Comparison of ENCODE assay signal across 8 mouse cellular contexts in genomic region chr2:38926145-38926891, GRCm38 (mm10). TPM values are rescaled to one million over a fixed set of nuclear protein-coding genes. Genes with fewer than 3 reads are reported as not detected.
DNase-seq lines count a peak whose midpoint lies in the region; ATAC-seq and TF ChIP-seq lines count a peak whose summit lies in the region.

No protein-coding gene starts in this region.

- H3K36me3 ChIP-seq in embryonic facial prominence, embryonic 13.5 days = no peaks in the 10 kb centered on the region
- H3K36me3 ChIP-seq in heart, adult 2 months (ENCODE audit: control insufficient read depth, insufficient read depth, low read length) = no peaks in the 10 kb centered on the region
- no peaks in the 10 kb centered on the region for H3K36me3 ChIP-seq in limb, embryonic 13.5 days
- H3K36me3 ChIP-seq in midbrain, embryonic 16.5 days (ENCODE audit: control insufficient read depth, insufficient read depth, low read length) = no peaks in the 10 kb centered on the region

- ATAC-seq in embryonic facial prominence, embryonic 13.5 days (ENCODE audit: insufficient number of reproducible peaks, insufficient read depth, low FRiP score, low TSS enrichment, low read depth) = peak; percentile 93
- peak; percentile 93 for ATAC-seq in limb, embryonic 13.5 days (ENCODE audit: low FRiP score, low read depth)
- ATAC-seq in midbrain, embryonic 16.5 days = peak; percentile 94

- peaks cover 18% of the 10 kb centered on the region for H3K27me3 ChIP-seq in embryonic facial prominence, embryonic 13.5 days
- no peaks in the 10 kb centered on the region for H3K27me3 ChIP-seq in heart, adult 2 months (ENCODE audit: control insufficient read depth, insufficient read depth, low read length)
- H3K27me3 ChIP-seq in limb, embryonic 13.5 days = peaks cover 24% of the 10 kb centered on the region
- peaks cover 5% of the 10 kb centered on the region for H3K27me3 ChIP-seq in midbrain, embryonic 16.5 days (ENCODE audit: control insufficient read depth, insufficient read depth, low read depth, low read length)

- intact Hi-C loops in heart, adult 2 months (cut with DNase I) = loop anchor here (2.0 kb wide), 1 partner anchor 140 kb away; no protein-coding TSS in a partner anchor

- peak; percentile 39 for TF ChIP-seq CTCF in heart, adult 2 months (IDR thresholded peaks at IDR 0.05)

- H3K27ac ChIP-seq in embryonic facial prominence, embryonic 13.5 days = no peak overlapping the region
- H3K27ac ChIP-seq in heart, adult 2 months = peak overlapping the region; percentile 82
- H3K27ac ChIP-seq in limb, embryonic 13.5 days = no peak overlapping the region
- H3K27ac ChIP-seq in midbrain, embryonic 16.5 days (ENCODE audit: low read length) = 0 out of 2 replicates have a peak overlapping the region, but pooled peaks have one; percentile 37

- H3K79me2 ChIP-seq in heart, adult 2 months (replicated peaks; ENCODE audit: control insufficient read depth, insufficient read depth, low read length) = no peaks in the 10 kb centered on the region

- H3K9ac ChIP-seq in embryonic facial prominence, embryonic 13.5 days = peak overlapping the region; percentile 76
- H3K9ac ChIP-seq in heart, adult 2 months (ENCODE audit: low read depth, low read length) = peak overlapping the region; percentile 70
- H3K9ac ChIP-seq in limb, embryonic 13.5 days = peak overlapping the region; percentile 73
- peak overlapping the region; percentile 75 for H3K9ac ChIP-seq in midbrain, embryonic 16.5 days (ENCODE audit: low read depth, low read length)

- TF ChIP-seq POLR2A in heart, adult 2 months (IDR thresholded peaks at IDR 0.05; ENCODE audit: insufficient read depth, low read depth, low read length) = no peak

- peak overlapping the region; percentile 99 for H3K4me2 ChIP-seq in embryonic facial prominence, embryonic 13.5 days
- peak overlapping the region; percentile 99 for H3K4me2 ChIP-seq in limb, embryonic 13.5 days (replicated peaks)
- peak overlapping the region; percentile 99 for H3K4me2 ChIP-seq in midbrain, embryonic 16.5 days (ENCODE audit: low read length)

- TF ChIP-seq EP300 in heart, adult 2 months (IDR thresholded peaks at IDR 0.05; ENCODE audit: insufficient read depth, low read depth, low read length) = no peak

- 1% methylated on average over 47 of the region's 53 CpGs for WGBS in embryonic facial prominence, embryonic 13.5 days
- under 1% methylated on average over 45 of the region's 53 CpGs for WGBS in heart, adult 2 months
- WGBS in limb, embryonic 13.5 days = under 1% methylated on average over 44 of the region's 53 CpGs
- WGBS in midbrain, embryonic 16.5 days = under 1% methylated on average over 39 of the region's 53 CpGs

- H3K4me1 ChIP-seq in embryonic facial prominence, embryonic 13.5 days = peaks cover 20% of the 10 kb centered on the region
- no peaks in the 10 kb centered on the region for H3K4me1 ChIP-seq in heart, adult 2 months (ENCODE audit: control insufficient read depth, insufficient read depth, low read length)
- H3K4me1 ChIP-seq in limb, embryonic 13.5 days = peaks cover 21% of the 10 kb centered on the region
- peaks cover 15% of the 10 kb centered on the region for H3K4me1 ChIP-seq in midbrain, embryonic 16.5 days (ENCODE audit: control insufficient read depth, insufficient read depth, low read length)

- DNase-seq in 3134 (ENCODE audit: extremely low read depth, insufficient read length, low spot score) = peak; percentile 85
- peak; percentile 94 to 97 for DNase-seq in adrenal gland, postnatal 36 days
- peak; percentile 92 to 93 for DNase-seq in heart, adult 2 months
- DNase-seq in kidney, adult 8-10 months = peak; percentile 95 to 97
- peak; percentile 86 to 92 for DNase-seq in spleen, postnatal 10 days (ENCODE audit: low spot score in 2 of 2)

- no peaks in the 10 kb centered on the region for H3K9me3 ChIP-seq in embryonic facial prominence, embryonic 13.5 days
- H3K9me3 ChIP-seq in limb, embryonic 13.5 days = no peaks in the 10 kb centered on the region
- no peaks in the 10 kb centered on the region for H3K9me3 ChIP-seq in midbrain, embryonic 16.5 days (replicated peaks; ENCODE audit: control insufficient read depth, low read length, poor library complexity, severe bottlenecking)

- peak overlapping the region; percentile 83 for H3K4me3 ChIP-seq in embryonic facial prominence, embryonic 13.5 days
- H3K4me3 ChIP-seq in heart, adult 2 months = peak overlapping the region; percentile 80
- H3K4me3 ChIP-seq in limb, embryonic 13.5 days = peak overlapping the region; percentile 75
- peak overlapping the region; percentile 87 for H3K4me3 ChIP-seq in midbrain, embryonic 16.5 days (ENCODE audit: low read depth, low read length)

RNA-seq across cellular contexts. Expression of gene Nr6a1, which starts 1.2 kb away (rescaled TPM):
- total RNA-seq in adrenal gland, postnatal 36 days (2021) = 1 to 10 TPM; 7.1 to 8.2 TPM
- 1.3 and 1.5 TPM in 2 replicates for polyA plus RNA-seq in embryonic facial prominence, embryonic 13.5 days (2015; fragmentation: Nextera tagmentation; extraction: Ambion mirVana)
- total RNA-seq in heart, adult 2 months (2021) = 1 to 10 TPM; 1.2 to 1.4 TPM
- polyA plus RNA-seq in heart, adult 2 months (2012; rRNA removed) = 1.3 and 2.0 TPM in 2 replicates
- 0.60 and 0.80 TPM in 2 replicates for polyA plus RNA-seq in limb, embryonic 13.5 days (2015; fragmentation: Nextera tagmentation; extraction: Ambion mirVana)
- 0.84 and 1.4 TPM in 2 replicates for polyA plus RNA-seq in midbrain, embryonic 16.5 days (2015; fragmentation: Nextera tagmentation; extraction: Ambion mirVana)

RNA-seq across cellular contexts. Expression of gene Olfml2a, which starts 5.5 kb away (rescaled TPM):
- total RNA-seq in adrenal gland, postnatal 36 days (2021) = 10 to 100 TPM in 1 of 2 experiments, 1 to 10 TPM in 1; 9.1 to 13.0 TPM
- polyA plus RNA-seq in embryonic facial prominence, embryonic 13.5 days (2015; fragmentation: Nextera tagmentation; extraction: Ambion mirVana) = 9.0 and 9.6 TPM in 2 replicates
- total RNA-seq in heart, adult 2 months (2021) = 1 to 10 TPM; 3.0 to 3.8 TPM
- polyA plus RNA-seq in heart, adult 2 months (2012; rRNA removed) = 2.9 and 6.6 TPM in 2 replicates
- 6.4 and 6.7 TPM in 2 replicates for polyA plus RNA-seq in limb, embryonic 13.5 days (2015; fragmentation: Nextera tagmentation; extraction: Ambion mirVana)
- polyA plus RNA-seq in midbrain, embryonic 16.5 days (2015; fragmentation: Nextera tagmentation; extraction: Ambion mirVana) = 3.2 and 3.5 TPM in 2 replicates

Comparison
In these comparisons a context has a peak if more than half of its experiments do, and no peak if none do; other contexts are left out.
1. H3K27ac ChIP-seq: peak in heart, adult 2 months (single experiment) and midbrain, embryonic 16.5 days (single experiment); none in embryonic facial prominence, embryonic 13.5 days (single experiment) and limb, embryonic 13.5 days (single experiment).
2. Peak in every context shown above with its lines, with median percentiles within 50 percentile points of each other: DNase-seq, ATAC-seq, H3K4me2 ChIP-seq, H3K4me3 ChIP-seq and H3K9ac ChIP-seq.